Mouse (Mus musculus): ENCODE measurements around the gene Grcc10. TPM values are rescaled to one million over a fixed set of nuclear protein-coding genes. Genes with fewer than 3 reads are reported as not detected.

Gene Grcc10
- polyA plus RNA-seq, 1 experiment from 2014 or later, result 701 TPM

- no peak overlapping the region for H3K9ac ChIP-seq
- H3K4me3 ChIP-seq (replicated peaks; ENCODE audit: low read length), result no peak overlapping the region
- no peak overlapping the region for H3K27ac ChIP-seq
- ATAC-seq (ENCODE audit: low FRiP score) (no peak), DNase-seq (ENCODE audit: low spot score) (no peak)
- 75% methylated on average over 8 of the region's 8 CpGs for WGBS
- no peak overlapping the region for H3K4me2 ChIP-seq (replicated peaks)
- no peaks in the 10 kb centered on the region for H3K9me3 ChIP-seq (ENCODE audit: control insufficient read depth, low read length)
- no peaks in the 10 kb centered on the region for H3K4me1 ChIP-seq (replicated peaks; ENCODE audit: control insufficient read depth, insufficient read depth, low read length)
- H3K36me3 ChIP-seq (replicated peaks; ENCODE audit: control insufficient read depth, insufficient read depth), result peaks cover 75% of the 10 kb centered on the region
- H3K27me3 ChIP-seq (ENCODE audit: control insufficient read depth, insufficient read depth, low read length), result no peaks in the 10 kb centered on the region
These were observed 39.8 kb downstream of the Grcc10 start for GRCm38 (mm10) chr6:124701338-124701737.

- Histone ChIP-seq H3K9ac (no peak overlapping the region), H3K4me2 (replicated peaks) (no peak overlapping the region), H3K27me3 (ENCODE audit: control insufficient read depth, insufficient read depth, low read length) (no peaks in the 10 kb centered on the region), H3K9me3 (ENCODE audit: control insufficient read depth, low read length) (no peaks in the 10 kb centered on the region), H3K27ac (no peak overlapping the region), H3K36me3 (replicated peaks; ENCODE audit: control insufficient read depth, insufficient read depth) (peaks cover 66% of the 10 kb centered on the region), H3K4me3 (replicated peaks; ENCODE audit: low read length) (no peak overlapping the region), H3K4me1 (replicated peaks; ENCODE audit: control insufficient read depth, insufficient read depth, low read length) (no peaks in the 10 kb centered on the region)
- ATAC-seq (ENCODE audit: low FRiP score) (peak; percentile 22; the same call in 1 of the 2 replicates), DNase-seq (ENCODE audit: low spot score) (no peak)
- 83% methylated on average over 11 of the region's 11 CpGs for WGBS
These were observed 41.1 kb downstream of the Grcc10 start for GRCm38 (mm10) chr6:124699962-124700610.

GRCm38 (mm10) chr6:124699366-124699765, 41.8 kb downstream of the Grcc10 start:
- ATAC-seq (ENCODE audit: low FRiP score) (no peak), DNase-seq (ENCODE audit: low spot score) (no peak)
- no peak overlapping the region for H3K4me3 ChIP-seq (replicated peaks; ENCODE audit: low read length)
- H3K27ac ChIP-seq, result no peak overlapping the region
- H3K9ac ChIP-seq, result no peak overlapping the region
- peaks cover 59% of the 10 kb centered on the region for H3K36me3 ChIP-seq (replicated peaks; ENCODE audit: control insufficient read depth, insufficient read depth)
- WGBS, result 86% methylated on average over 4 of the region's 4 CpGs
- no peak overlapping the region for H3K4me2 ChIP-seq (replicated peaks)
- no peaks in the 10 kb centered on the region for H3K27me3 ChIP-seq (ENCODE audit: control insufficient read depth, insufficient read depth, low read length)
- H3K9me3 ChIP-seq (ENCODE audit: control insufficient read depth, low read length), result no peaks in the 10 kb centered on the region
- no peaks in the 10 kb centered on the region; the same call in 1 of the 2 replicates for H3K4me1 ChIP-seq (replicated peaks; ENCODE audit: control insufficient read depth, insufficient read depth, low read length)

GRCm38 (mm10) chr6:124698751-124699150, 42.4 kb downstream of the Grcc10 start:
- no peak overlapping the region for H3K4me2 ChIP-seq (replicated peaks)
- DNase-seq (ENCODE audit: low spot score), result no peak
- H3K4me3 ChIP-seq (replicated peaks; ENCODE audit: low read length), result no peak overlapping the region
- no peaks in the 10 kb centered on the region for H3K27me3 ChIP-seq (ENCODE audit: control insufficient read depth, insufficient read depth, low read length)
- 88% methylated on average over 6 of the region's 6 CpGs for WGBS
- H3K9ac ChIP-seq, result no peak overlapping the region
- no peak overlapping the region for H3K27ac ChIP-seq
- H3K9me3 ChIP-seq (ENCODE audit: control insufficient read depth, low read length), result no peaks in the 10 kb centered on the region
- H3K4me1 ChIP-seq (replicated peaks; ENCODE audit: control insufficient read depth, insufficient read depth, low read length), result no peaks in the 10 kb centered on the region; the same call in 1 of the 2 replicates
- no peak for ATAC-seq (ENCODE audit: low FRiP score)
- H3K36me3 ChIP-seq (replicated peaks; ENCODE audit: control insufficient read depth, insufficient read depth), result peaks cover 53% of the 10 kb centered on the region

GRCm38 (mm10) chr6:124696441-124697150, 44.6 kb downstream of the Grcc10 start:
- DNase-seq (ENCODE audit: low spot score), result no peak
- no peak overlapping the region for H3K9ac ChIP-seq

GRCm38 (mm10) chr6:124694166-124694955, 46.8 kb downstream of the Grcc10 start:
- DNase-seq (ENCODE audit: low spot score), result peak; percentile 61

More at GRCm38 (mm10) chr6:124696441-124697150, 44.6 kb downstream of the Grcc10 start:
- WGBS, result 95% methylated on average over 7 of the region's 7 CpGs
- peaks cover 31% of the 10 kb centered on the region for H3K36me3 ChIP-seq (replicated peaks; ENCODE audit: control insufficient read depth, insufficient read depth)
- H3K27ac ChIP-seq, result no peak overlapping the region
- H3K27me3 ChIP-seq (ENCODE audit: control insufficient read depth, insufficient read depth, low read length), result no peaks in the 10 kb centered on the region
- H3K4me3 ChIP-seq (replicated peaks; ENCODE audit: low read length), result no peak overlapping the region
- no peak for ATAC-seq (ENCODE audit: low FRiP score)
- H3K9me3 ChIP-seq (ENCODE audit: control insufficient read depth, low read length), result no peaks in the 10 kb centered on the region
- H3K4me1 ChIP-seq (replicated peaks; ENCODE audit: control insufficient read depth, insufficient read depth, low read length), result no peaks in the 10 kb centered on the region; the same call in 1 of the 2 replicates
- no peak overlapping the region for H3K4me2 ChIP-seq (replicated peaks)

GRCm38 (mm10) chr6:124693243-124693981, 47.8 kb downstream of the Grcc10 start:
- 84% methylated on average over 15 of the region's 15 CpGs for WGBS
- ATAC-seq (ENCODE audit: low FRiP score), result no peak
- Histone ChIP-seq H3K4me2 (replicated peaks) (no peak overlapping the region), H3K9me3 (ENCODE audit: control insufficient read depth, low read length) (no peaks in the 10 kb centered on the region), H3K9ac (no peak overlapping the region), H3K27ac (no peak overlapping the region), H3K4me1 (replicated peaks; ENCODE audit: control insufficient read depth, insufficient read depth, low read length) (no peaks in the 10 kb centered on the region; the same call in 1 of the 2 replicates), H3K27me3 (ENCODE audit: control insufficient read depth, insufficient read depth, low read length) (no peaks in the 10 kb centered on the region), H3K4me3 (replicated peaks; ENCODE audit: low read length) (no peak overlapping the region), H3K36me3 (replicated peaks; ENCODE audit: control insufficient read depth, insufficient read depth) (no peaks in the 10 kb centered on the region; the same call in 1 of the 2 replicates)
- DNase-seq (ENCODE audit: low spot score), result no peak

More at GRCm38 (mm10) chr6:124694166-124694955, 46.8 kb downstream of the Grcc10 start:
- peak; percentile 79; the same call in 1 of the 2 replicates for ATAC-seq (ENCODE audit: low FRiP score)
- Histone ChIP-seq H3K4me3 (replicated peaks; ENCODE audit: low read length) (no peak overlapping the region), H3K27ac (peak overlapping the region; percentile 6; the same call in 1 of the 2 replicates), H3K36me3 (replicated peaks; ENCODE audit: control insufficient read depth, insufficient read depth) (peaks cover 9% of the 10 kb centered on the region; the same call in 1 of the 2 replicates), H3K9ac (no peak overlapping the region), H3K9me3 (ENCODE audit: control insufficient read depth, low read length) (no peaks in the 10 kb centered on the region), H3K4me2 (replicated peaks) (no peak overlapping the region), H3K27me3 (ENCODE audit: control insufficient read depth, insufficient read depth, low read length) (no peaks in the 10 kb centered on the region), H3K4me1 (replicated peaks; ENCODE audit: control insufficient read depth, insufficient read depth, low read length) (no peaks in the 10 kb centered on the region; the same call in 1 of the 2 replicates)
- WGBS, result 73% methylated on average over 15 of the region's 15 CpGs

- Histone ChIP-seq H3K9me3 (ENCODE audit: control insufficient read depth, low read length) (no peaks in the 10 kb centered on the region), H3K27ac (no peak overlapping the region), H3K9ac (no peak overlapping the region), H3K4me1 (replicated peaks; ENCODE audit: control insufficient read depth, insufficient read depth, low read length) (no peaks in the 10 kb centered on the region; the same call in 1 of the 2 replicates), H3K4me3 (replicated peaks; ENCODE audit: low read length) (no peak overlapping the region), H3K36me3 (replicated peaks; ENCODE audit: control insufficient read depth, insufficient read depth) (no peaks in the 10 kb centered on the region), H3K4me2 (replicated peaks) (no peak overlapping the region), H3K27me3 (ENCODE audit: control insufficient read depth, insufficient read depth, low read length) (no peaks in the 10 kb centered on the region)
- ATAC-seq (ENCODE audit: low FRiP score) (no peak), DNase-seq (ENCODE audit: low spot score) (no peak)
- 93% methylated on average over 3 of the region's 3 CpGs for WGBS
These were observed 50.7 kb downstream of the Grcc10 start for GRCm38 (mm10) chr6:124690517-124690916.

Data from hindbrain, embryonic 14.5 days (tissue).